Mouse (Mus musculus) gonadal fat pad, adult 2 months (tissue): ENCODE data around the gene Chac1. TPM values are rescaled to one million over a fixed set of nuclear protein-coding genes. Genes with fewer than 3 reads are reported as not detected.

Source experiments
- DNase-seq: peaks from one replicate; pipeline ENCODE4 v3.0.0-alpha.2; 2012; ENCODE audit warnings: low read depth
- polyA plus RNA-seq: library from polyadenylated mRNA; depleted of rRNA; stranded (reverse); fragments of >200 nt; gene quantifications from 2 replicates; pipeline ENCODE4 v1.2.3, GENCODE M21; 2012; rRNA removed

Gene Chac1
- polyA plus RNA-seq, 1 experiment: 9.2 TPM

GRCm38 (mm10) chr2:119377286-119377685, 26.3 kb downstream of the Chac1 start:
- DNase-seq: no peak

- DNase-seq: no peak
These were observed 26.8 kb downstream of the Chac1 start for GRCm38 (mm10) chr2:119377826-119378225.

- DNase-seq: no peak
These were observed 28.4 kb downstream of the Chac1 start for GRCm38 (mm10) chr2:119379455-119379854.

GRCm38 (mm10) chr2:119388266-119388665, 37.2 kb downstream of the Chac1 start:
- no peak for DNase-seq

- no peak for DNase-seq
These were observed 39.0 kb downstream of the Chac1 start for GRCm38 (mm10) chr2:119389992-119390391.

- no peak for DNase-seq
These were observed 47.2 kb downstream of the Chac1 start for GRCm38 (mm10) chr2:119398252-119398651.

- DNase-seq: no peak
These were observed 47.6 kb downstream of the Chac1 start for GRCm38 (mm10) chr2:119398665-119399064.

GRCm38 (mm10) chr2:119399313-119399712, 48.3 kb downstream of the Chac1 start:
- no peak for DNase-seq

Other genes with a start within 250 kb of the Chac1 start
- gene Rad51, start 238.4 kb upstream of the Chac1 start, polyA plus RNA-seq: 2.1 and 2.6 TPM in 2 replicates
- 23.1 and 24.5 TPM in 2 replicates for gene Rmdn3, start 194.2 kb upstream of the Chac1 start, polyA plus RNA-seq
- 15.6 and 55.8 TPM in 2 replicates for gene Gchfr, start 183.5 kb upstream of the Chac1 start, polyA plus RNA-seq
- gene Gm14137, start 176.7 kb upstream of the Chac1 start, polyA plus RNA-seq: 0.03 TPM in 1 of 2 replicates, not detected in the other
- 45.3 and 57.7 TPM in 2 replicates for gene Zfyve19, start 142.6 kb upstream of the Chac1 start, polyA plus RNA-seq
- 6.7 and 8.9 TPM in 2 replicates for gene Dnajc17, start 142.4 kb upstream of the Chac1 start, polyA plus RNA-seq
- gene Ppp1r14d, start 121.3 kb upstream of the Chac1 start, polyA plus RNA-seq: 1.2 and 1.7 TPM in 2 replicates
- gene Spint1, start 113.9 kb upstream of the Chac1 start, polyA plus RNA-seq: 38.8 and 49.1 TPM in 2 replicates
- gene Rhov, start 80.0 kb upstream of the Chac1 start, polyA plus RNA-seq: 0.27 and 0.57 TPM in 2 replicates
- gene Vps18, start 62.5 kb upstream of the Chac1 start, polyA plus RNA-seq: 23.3 and 23.6 TPM in 2 replicates
- 24.4 and 24.5 TPM in 2 replicates for gene Dll4, start 25.4 kb upstream of the Chac1 start, polyA plus RNA-seq
- gene Ino80, start 126.5 kb downstream of the Chac1 start, polyA plus RNA-seq: 7.6 and 7.7 TPM in 2 replicates
- 2.1 and 2.9 TPM in 2 replicates for gene Exd1, start 196.4 kb downstream of the Chac1 start, polyA plus RNA-seq
- gene Chp1, start 196.5 kb downstream of the Chac1 start, polyA plus RNA-seq: 198 and 297 TPM in 2 replicates